In the genomic region with DNA sequence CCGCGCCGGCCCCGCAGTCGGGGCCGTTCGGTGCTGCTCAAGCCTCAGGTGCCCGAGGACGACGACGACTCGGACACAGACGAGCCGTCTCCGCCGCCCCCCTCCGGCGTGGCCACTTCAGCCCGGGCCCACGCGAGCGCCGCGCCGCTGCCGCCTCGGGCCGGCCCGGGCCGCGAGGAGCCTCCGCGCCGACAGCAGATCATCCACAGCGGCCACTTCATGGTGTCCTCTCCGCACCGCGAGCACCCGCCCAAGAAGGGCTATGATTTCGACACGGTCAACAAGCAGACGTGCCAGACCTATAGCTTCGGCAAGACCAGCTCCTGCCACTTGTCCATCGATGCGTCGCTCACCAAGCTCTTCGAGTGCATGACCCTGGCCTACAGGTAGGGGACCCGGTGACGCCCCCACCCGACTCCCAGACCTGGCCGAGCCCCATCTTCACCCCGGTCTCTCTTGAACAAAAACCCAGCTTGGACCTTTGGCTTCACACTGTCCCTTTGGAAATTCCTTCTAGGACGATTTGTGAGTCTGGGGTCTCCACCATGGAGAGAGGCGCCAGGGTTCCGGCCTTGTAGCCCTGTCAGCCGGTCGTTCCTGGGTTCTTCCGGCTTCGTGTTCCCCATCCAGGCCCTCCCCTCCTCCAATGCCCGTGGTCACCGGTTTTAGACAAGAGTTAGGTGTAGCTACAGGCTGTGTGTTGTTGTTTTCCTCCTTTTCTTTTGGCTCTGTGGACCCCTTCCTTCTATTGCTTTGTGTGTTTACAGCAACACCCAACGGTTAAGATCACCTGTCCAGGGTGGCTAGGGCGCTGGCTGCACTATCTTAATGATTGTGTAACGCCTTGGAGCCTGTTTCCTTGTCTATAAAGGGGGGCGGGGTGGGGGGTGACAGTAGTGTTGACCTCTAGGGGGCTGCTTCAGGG, we compare ENCODE assay signal across 8 mouse cellular contexts. TPM values are rescaled to one million over a fixed set of nuclear protein-coding genes. Genes with fewer than 3 reads are reported as not detected.
DNase-seq lines count a peak whose midpoint lies in the region; ATAC-seq and TF ChIP-seq lines count a peak whose summit lies in the region.

No protein-coding gene starts in this region.

- H3K36me3 ChIP-seq in embryonic facial prominence, embryonic 12.5 days = no peaks in the 10 kb centered on the region
- H3K36me3 ChIP-seq in hindbrain, embryonic 12.5 days = no peaks in the 10 kb centered on the region
- H3K36me3 ChIP-seq in lung, embryonic 15.5 days = no peaks in the 10 kb centered on the region
- H3K36me3 ChIP-seq in small intestine, adult 2 months (ENCODE audit: control insufficient read depth, insufficient read depth, low read length) = no peaks in the 10 kb centered on the region

- under 1% methylated on average over 64 of the region's 65 CpGs for WGBS in embryonic facial prominence, embryonic 12.5 days
- WGBS in hindbrain, embryonic 12.5 days = under 1% methylated on average over 49 of the region's 65 CpGs
- WGBS in lung, embryonic 15.5 days = under 1% methylated on average over 64 of the region's 65 CpGs
- under 1% methylated on average over 65 of the region's 65 CpGs for WGBS in small intestine, adult 2 months

- peaks cover 40% of the 10 kb centered on the region for H3K4me1 ChIP-seq in embryonic facial prominence, embryonic 12.5 days
- H3K4me1 ChIP-seq in hindbrain, embryonic 12.5 days = peaks cover 49% of the 10 kb centered on the region
- peaks cover 47% of the 10 kb centered on the region for H3K4me1 ChIP-seq in lung, embryonic 15.5 days
- peaks cover 16% of the 10 kb centered on the region for H3K4me1 ChIP-seq in small intestine, adult 2 months (ENCODE audit: control insufficient read depth, insufficient read depth, insufficient read length, low read length)

- TF ChIP-seq POLR2A in small intestine, adult 2 months (IDR thresholded peaks at IDR 0.05; ENCODE audit: low read depth, low read length) = no peak

- intact Hi-C loops in left cerebral cortex, postnatal 4 days (cut with DNase I) = no loop called here

- peak overlapping the region; percentile 65 for H3K4me3 ChIP-seq in embryonic facial prominence, embryonic 12.5 days
- H3K4me3 ChIP-seq in hindbrain, embryonic 12.5 days = peak overlapping the region; percentile 91
- H3K4me3 ChIP-seq in lung, embryonic 15.5 days = peak overlapping the region; percentile 96
- peak overlapping the region; percentile 89 for H3K4me3 ChIP-seq in small intestine, adult 2 months (ENCODE audit: low read depth, low read length)

- H3K27me3 ChIP-seq in embryonic facial prominence, embryonic 12.5 days = no peaks in the 10 kb centered on the region
- no peaks in the 10 kb centered on the region for H3K27me3 ChIP-seq in hindbrain, embryonic 12.5 days
- H3K27me3 ChIP-seq in lung, embryonic 15.5 days = no peaks in the 10 kb centered on the region
- H3K27me3 ChIP-seq in small intestine, adult 2 months (ENCODE audit: control insufficient read depth, insufficient read depth, low read length) = no peaks in the 10 kb centered on the region

- no peaks in the 10 kb centered on the region for H3K9me3 ChIP-seq in embryonic facial prominence, embryonic 12.5 days
- H3K9me3 ChIP-seq in hindbrain, embryonic 12.5 days (replicated peaks) = no peaks in the 10 kb centered on the region
- no peaks in the 10 kb centered on the region for H3K9me3 ChIP-seq in lung, embryonic 15.5 days

- H3K27ac ChIP-seq in embryonic facial prominence, embryonic 12.5 days = peak overlapping the region; percentile 84
- H3K27ac ChIP-seq in hindbrain, embryonic 12.5 days = peak overlapping the region; percentile 85
- H3K27ac ChIP-seq in lung, embryonic 15.5 days = peak overlapping the region; percentile 79
- peak overlapping the region; percentile 60 for H3K27ac ChIP-seq in small intestine, adult 2 months (ENCODE audit: insufficient read depth, low read depth, low read length)

- DNase-seq in frontal cortex, postnatal 25 days (ENCODE audit: low spot score in 2 of 2) = no peak
- DNase-seq in left cerebral cortex, postnatal 4 days = no peak

- no peak for TF ChIP-seq CTCF in small intestine, adult 2 months (IDR thresholded peaks at IDR 0.05; ENCODE audit: extremely low read depth, insufficient read length, insufficient replicate concordance, low read depth, low read length)

- H3K9ac ChIP-seq in embryonic facial prominence, embryonic 12.5 days = peak overlapping the region; percentile 78
- peak overlapping the region; percentile 93 for H3K9ac ChIP-seq in hindbrain, embryonic 12.5 days
- peak overlapping the region; percentile 95 for H3K9ac ChIP-seq in lung, embryonic 15.5 days

- ATAC-seq in frontal cortex, adult (ENCODE audit: low TSS enrichment) = peak; percentile 17
- peak; percentile 27 for ATAC-seq in CD4-positive, CD25-positive, alpha-beta regulatory T cell, adult 4 months
- ATAC-seq in embryonic facial prominence, embryonic 12.5 days (ENCODE audit: insufficient number of reproducible peaks, insufficient read depth, low FRiP score, low TSS enrichment) = no peak
- ATAC-seq in hindbrain, embryonic 12.5 days (ENCODE audit: low FRiP score) = peak; percentile 29
- peak; percentile 9; the same call in 1 of the 2 replicates for ATAC-seq in lung, embryonic 15.5 days (ENCODE audit: borderline replicate concordance, extremely low read depth, low FRiP score, low TSS enrichment)

- H3K4me2 ChIP-seq in embryonic facial prominence, embryonic 12.5 days (replicated peaks) = peak overlapping the region; percentile 86
- peak overlapping the region; percentile 79 for H3K4me2 ChIP-seq in hindbrain, embryonic 12.5 days (replicated peaks)
- peak overlapping the region; percentile 93 for H3K4me2 ChIP-seq in lung, embryonic 15.5 days

RNA-seq across cellular contexts. Expression of a gene that starts 0.6 kb away (rescaled TPM):
- 10 to 100 TPM; 18.9 to 19.9 TPM for polyA plus RNA-seq in CD4-positive, CD25-positive, alpha-beta regulatory T cell, adult 4 months (2017; shearing (Covaris generic))
- polyA plus RNA-seq in embryonic facial prominence, embryonic 12.5 days (2016; fragmentation: Nextera tagmentation; extraction: Ambion mirVana) = 15.8 and 17.4 TPM in 2 replicates
- polyA plus RNA-seq in hindbrain, embryonic 12.5 days (2016; fragmentation: Nextera tagmentation; extraction: Ambion mirVana) = 20.7 and 21.6 TPM in 2 replicates
- 17.1 and 20.6 TPM in 2 replicates for polyA plus RNA-seq in lung, embryonic 15.5 days (2015; fragmentation: Nextera tagmentation; extraction: Ambion mirVana)
- 25.3 and 39.7 TPM in 2 replicates for polyA plus RNA-seq in small intestine, adult 2 months (2012; rRNA removed)
- total RNA-seq in left cerebral cortex, postnatal 4 days (2021) = 10 to 100 TPM; 29.9 to 30.0 TPM

RNA-seq across cellular contexts. Expression of a gene that starts 51.6 kb away (rescaled TPM):
- polyA plus RNA-seq in CD4-positive, CD25-positive, alpha-beta regulatory T cell, adult 4 months (2017; shearing (Covaris generic)) = 1 to 10 TPM; 7.2 to 9.8 TPM
- polyA plus RNA-seq in embryonic facial prominence, embryonic 12.5 days (2016; fragmentation: Nextera tagmentation; extraction: Ambion mirVana) = 41.8 and 44.7 TPM in 2 replicates
- 56.6 and 59.9 TPM in 2 replicates for polyA plus RNA-seq in hindbrain, embryonic 12.5 days (2016; fragmentation: Nextera tagmentation; extraction: Ambion mirVana)
- 21.2 and 24.6 TPM in 2 replicates for polyA plus RNA-seq in lung, embryonic 15.5 days (2015; fragmentation: Nextera tagmentation; extraction: Ambion mirVana)
- 2.1 and 2.8 TPM in 2 replicates for polyA plus RNA-seq in small intestine, adult 2 months (2012; rRNA removed)
- total RNA-seq in left cerebral cortex, postnatal 4 days (2021) = 10 to 100 TPM; 95.1 to 98.4 TPM
